Mouse (Mus musculus) frontal cortex, postnatal 25 days (tissue): Measurements from ENCODE around the gene Fbxl15.

ENCODE experiments used
- DNase-seq, 2 experiments: peaks; one replicate each; pipeline ENCODE4 v3.0.0; 2022; ENCODE audit warnings: low spot score in 2 of 2

The Fbxl15 gene

DNA sequence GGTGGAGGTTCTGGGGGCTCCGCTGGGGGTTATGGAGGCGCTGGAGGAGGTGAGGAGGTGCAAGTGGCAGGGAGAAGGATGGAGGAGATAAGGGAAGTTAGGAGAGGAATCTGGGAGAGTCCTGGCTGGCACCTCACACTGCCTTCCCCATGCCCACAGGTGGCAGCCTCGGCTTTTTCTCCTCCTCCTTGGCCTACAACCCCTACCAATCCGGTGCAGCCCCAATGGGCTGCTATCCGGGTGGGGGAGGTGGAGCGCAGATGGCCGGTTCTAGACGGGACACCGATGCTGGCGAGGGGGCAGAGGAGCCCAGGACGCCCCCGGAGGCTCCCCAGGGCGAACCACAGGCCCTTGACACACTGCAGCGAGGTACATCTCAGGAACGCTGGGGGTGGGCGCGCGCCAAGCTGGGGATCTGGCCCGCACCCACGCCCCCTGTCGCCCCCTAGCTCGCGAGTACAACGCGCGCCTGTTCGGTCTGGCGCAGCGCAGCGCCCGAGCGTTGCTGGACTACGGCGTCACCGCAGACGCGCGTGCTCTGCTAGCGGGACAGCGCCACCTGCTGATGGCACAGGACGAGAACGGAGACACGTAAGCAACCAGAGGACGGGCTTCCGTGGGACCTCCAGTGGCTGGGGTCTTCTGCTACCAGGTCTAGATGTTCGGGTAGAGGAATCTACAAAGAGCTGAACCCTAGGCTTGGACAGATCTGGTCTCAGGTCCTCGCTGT, 19.1 kb upstream of the Fbxl15 start:
- peak; percentile 80 to 86 for DNase-seq

DNA sequence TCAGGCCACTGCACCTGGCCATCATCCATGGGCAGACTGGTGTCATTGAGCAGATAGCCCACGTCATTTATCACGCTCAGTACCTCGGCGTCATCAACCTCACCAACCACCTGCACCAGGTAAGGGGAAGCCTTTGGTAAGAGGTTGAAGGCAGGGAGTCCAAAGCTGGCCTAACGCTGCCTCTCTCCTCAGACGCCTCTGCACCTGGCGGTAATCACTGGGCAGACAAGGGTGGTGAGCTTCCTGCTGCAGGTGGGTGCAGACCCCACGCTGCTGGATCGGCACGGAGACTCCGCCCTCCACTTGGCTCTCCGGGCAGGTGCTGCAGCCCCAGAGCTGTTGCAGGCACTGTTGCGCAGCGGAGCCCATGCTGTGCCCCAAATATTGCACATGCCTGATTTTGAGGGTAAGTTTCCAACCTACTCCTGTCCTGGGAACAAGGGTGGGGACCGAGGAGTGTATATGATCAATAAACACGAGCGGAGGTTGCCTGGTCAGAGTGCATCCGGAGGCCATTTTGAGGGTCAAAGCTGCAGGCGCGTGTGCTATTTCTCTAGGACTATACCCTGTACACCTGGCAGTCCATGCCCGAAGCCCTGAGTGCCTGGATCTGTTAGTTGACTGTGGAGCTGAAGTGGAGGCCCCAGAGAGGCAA, 18.2 kb upstream of the Fbxl15 start:
- DNase-seq, result no peak

DNA sequence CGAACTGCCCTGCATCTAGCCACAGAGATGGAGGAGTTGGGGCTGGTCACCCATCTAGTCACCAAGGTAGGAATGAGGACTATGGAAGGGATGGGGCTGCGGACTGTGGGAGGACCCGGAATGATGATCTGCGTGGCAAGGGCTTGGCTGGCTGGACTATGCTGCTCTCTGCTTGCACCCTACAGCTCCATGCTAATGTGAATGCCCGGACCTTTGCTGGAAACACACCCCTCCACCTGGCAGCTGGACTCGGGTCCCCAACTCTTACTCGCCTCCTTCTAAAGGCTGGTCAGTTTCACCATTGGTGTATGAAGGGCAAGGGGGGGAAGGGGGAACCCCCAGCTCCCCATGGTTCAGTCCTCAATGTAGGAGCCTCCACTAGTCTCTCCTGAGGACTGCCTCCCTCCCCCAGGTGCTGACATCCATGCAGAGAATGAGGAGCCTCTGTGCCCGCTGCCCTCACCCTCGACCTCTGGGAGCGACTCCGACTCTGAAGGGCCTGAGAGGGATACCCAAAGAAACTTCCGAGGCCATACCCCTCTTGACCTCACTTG, 17.6 kb upstream of the Fbxl15 start:
- no peak for DNase-seq

DNA sequence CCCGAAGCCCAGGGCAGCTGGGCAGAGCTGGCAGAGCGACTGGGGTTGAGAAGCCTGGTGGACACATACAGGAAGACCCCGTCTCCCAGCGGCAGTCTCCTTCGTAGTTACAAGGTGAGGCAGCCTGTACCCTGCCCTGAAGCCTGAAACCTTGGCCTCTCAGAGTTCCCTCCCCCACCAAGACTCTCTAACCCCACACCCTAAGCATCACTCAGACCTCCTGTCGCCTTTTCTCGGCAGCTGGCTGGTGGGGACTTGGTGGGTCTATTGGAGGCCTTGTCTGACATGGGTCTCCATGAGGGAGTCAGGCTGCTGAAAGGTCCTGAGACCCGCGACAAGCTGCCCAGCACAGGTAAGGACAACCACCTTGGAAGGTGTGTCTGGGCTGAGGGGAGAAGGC, 16.6 kb upstream of the Fbxl15 start:
- no peak for DNase-seq

DNA sequence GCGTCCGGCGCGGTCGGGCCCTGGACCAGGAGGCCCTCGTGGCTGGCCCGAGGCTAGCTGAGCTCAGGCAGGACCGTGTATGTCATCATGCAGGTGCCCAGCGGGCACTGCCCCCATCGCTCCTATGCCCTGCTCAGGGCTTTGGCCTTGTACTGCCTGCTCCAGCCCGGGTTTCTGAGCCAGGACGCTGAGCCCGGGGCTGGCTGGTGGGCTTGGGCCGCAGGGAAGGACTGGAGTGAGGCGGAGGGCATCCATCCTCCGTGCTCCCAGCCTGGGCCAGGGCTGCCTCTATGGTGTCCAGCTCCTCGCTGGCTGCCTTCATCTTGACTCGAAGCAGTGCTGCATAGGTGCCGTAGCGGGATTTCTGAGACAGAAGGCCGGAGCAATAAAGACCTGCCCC, 15.4 kb upstream of the Fbxl15 start:
- peak in 1 of 2 experiments; percentile 5 for DNase-seq

DNA sequence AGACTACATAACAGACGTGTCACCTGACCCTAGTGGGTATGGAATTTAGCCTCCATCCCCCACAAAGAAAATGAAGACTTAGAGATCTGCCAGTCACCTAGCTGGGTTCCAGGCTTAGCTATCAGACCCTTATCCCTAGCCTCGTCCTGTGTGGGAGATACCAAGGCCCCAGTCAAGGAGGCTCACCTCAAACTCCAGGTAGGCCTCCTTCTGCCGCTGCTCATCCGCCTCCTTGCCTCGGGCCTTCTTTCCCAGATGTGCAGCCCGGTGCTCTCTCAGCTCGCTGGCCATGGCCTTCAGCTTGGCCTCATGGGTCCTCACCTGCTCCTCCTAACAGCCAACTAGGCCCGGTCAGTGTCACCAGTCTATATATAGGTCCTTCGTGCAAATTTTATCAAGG, 14.9 kb upstream of the Fbxl15 start:
- peak in 1 of 2 experiments; percentile 2 for DNase-seq

DNA sequence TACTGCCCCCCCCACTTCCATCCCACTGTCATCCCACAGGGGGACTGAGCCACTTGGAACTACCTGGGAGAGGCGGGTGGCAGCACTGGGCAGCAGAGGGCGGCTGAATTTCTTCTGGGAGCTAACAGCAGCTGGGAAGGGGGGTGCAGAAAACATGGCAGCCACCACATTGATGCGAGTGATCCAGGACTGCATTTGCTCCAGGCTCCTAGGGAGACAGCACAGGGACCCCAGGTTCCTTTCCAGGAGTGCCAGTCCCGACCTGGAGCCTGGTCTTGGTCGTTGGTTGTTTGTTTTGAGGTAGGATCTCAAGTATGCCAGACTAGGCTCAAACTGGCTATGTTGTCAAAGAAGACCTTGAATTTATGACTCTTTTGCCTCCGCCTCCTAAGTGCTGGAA, 14.4 kb upstream of the Fbxl15 start:
- no peak for DNase-seq

DNA sequence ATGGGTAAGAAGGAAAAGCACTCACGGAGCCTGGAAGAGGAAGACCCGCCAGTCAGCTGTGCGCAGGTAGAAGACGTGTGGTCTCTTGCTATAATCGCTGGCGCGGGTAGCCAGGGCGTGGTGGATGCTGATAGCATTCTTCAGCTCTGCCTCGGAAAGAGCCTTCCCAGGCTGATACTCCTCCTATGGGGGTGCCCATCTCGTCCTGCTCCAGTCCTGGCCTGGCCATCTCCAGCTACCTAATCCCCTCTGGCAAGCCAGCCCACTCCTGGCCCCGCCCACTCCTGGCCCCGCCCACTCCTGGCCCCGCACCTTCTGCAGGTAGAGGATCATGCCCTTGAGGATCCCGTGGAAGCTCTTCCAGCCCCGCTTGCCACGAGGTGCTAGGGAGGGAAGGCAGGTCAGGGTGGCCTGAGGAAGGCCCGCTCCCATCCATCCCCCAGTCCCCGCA, 13.8 kb upstream of the Fbxl15 start:
- DNase-seq, result peak in 1 of 2 experiments; percentile 2

DNA sequence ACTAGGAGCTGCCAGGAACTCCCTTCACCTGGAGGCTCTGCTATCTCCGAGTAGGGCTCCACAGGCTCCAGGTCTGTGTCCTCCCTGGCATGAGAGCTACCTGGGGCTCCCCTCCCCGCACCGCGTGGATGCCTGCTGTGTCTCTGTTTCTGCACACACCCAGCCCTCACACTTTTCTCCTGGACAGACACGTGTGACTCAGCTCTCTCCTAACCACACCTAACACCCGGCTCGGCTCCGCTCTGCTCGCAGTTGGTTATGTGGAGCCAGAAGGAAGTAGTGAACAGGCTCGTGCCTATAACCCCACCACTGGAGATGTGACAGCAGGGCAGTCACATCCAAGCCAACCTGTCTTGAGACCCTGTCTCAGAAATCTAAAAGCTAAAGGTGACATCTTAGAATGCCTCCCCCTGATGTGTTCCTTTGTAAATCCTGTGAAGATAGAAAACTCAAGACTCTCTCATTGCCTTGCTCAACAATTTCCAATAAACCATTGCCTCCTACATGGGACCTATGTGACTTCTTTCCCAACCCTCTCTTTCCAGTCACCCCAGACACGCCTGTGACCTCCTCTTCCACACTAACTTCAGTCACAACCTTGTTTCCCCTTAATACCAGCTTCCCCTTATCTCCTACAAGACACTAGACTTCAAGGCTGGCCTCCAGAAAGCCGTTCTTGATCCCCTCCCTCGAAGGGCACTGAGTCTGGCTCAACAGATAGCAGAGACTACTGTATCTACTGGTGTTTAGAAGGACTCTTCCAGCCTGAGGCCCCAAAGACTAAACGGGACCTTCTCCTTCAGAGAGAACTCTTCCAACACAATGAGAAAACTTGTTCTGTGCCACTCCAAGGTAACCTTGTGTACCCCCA, 12.9 kb upstream of the Fbxl15 start:
- peak; percentile 2 to 5 for DNase-seq

DNA sequence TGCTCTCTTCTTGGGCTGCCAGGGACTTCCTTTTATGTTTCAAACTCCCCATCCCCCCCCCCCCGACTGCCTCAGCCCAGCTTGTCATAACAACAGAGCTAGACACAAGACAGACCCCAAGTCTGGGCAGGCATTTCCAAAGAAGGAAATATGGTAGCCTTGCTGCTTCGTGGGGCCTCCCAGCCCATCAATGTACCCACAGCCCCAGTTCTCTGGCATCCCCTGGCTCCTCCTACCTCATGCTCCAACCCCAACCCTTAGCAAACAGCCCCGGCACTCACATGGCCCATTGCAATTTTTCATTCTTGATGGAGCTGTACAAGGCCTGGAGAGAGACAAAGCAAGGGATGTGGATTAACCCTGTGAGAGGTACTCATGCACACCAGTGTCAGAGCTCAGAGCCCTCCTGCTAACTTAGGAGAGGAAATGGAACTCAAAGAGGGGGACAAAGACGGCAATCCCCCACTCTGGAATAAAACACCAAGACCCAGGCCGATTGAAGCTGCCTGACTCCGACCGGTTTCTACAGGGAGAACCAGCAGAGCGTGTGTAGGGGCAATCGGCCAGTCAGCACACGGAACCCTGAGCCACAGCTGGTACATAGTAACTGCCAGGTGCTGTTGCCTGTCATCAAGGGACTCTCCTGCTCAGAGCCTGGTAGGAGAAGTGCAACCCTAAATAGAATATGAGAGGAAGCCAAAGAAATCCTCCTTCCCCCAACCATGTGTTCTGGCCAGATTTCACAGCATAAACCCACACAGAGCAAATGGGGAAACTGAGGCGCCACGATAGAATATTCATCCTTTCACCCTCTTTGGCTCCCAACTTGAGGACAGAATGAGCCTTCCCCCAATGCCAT, 12.0 kb upstream of the Fbxl15 start:
- peak in 1 of 2 experiments; percentile 10 for DNase-seq

DNA sequence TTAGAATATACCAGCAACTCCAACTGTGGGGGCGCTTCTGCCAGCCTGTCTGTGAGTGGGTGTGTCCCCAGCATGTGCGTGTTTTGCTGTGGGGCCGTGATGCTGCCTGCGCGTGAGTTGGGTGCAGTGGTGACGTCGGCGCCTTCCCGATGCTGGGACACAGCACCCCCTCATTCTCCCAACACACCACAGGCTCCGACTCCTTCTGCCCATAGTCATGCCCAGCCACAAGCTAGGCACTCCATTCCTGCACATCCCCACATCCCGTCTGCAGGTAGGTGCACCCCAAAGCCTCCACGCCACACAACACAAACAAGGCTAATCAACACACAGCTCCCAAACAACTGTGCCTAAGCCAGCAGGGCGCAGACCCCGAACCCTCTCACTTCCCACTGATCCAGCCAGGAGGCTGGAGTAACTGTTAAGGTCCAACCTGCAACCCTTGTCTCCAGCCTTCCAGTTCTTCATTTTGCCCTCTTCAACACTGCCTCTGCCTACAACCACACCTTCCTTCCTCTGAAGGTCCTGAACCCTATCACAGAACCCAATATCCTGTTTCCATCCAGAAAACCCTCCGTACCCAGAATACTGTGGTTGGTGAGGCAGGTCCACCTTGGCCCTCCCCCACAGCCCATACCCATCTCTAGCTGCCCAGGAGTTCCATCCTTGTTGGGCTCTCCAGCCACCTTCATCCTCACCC, 11.0 kb upstream of the Fbxl15 start:
- DNase-seq, result peak; percentile 53 to 61

DNA sequence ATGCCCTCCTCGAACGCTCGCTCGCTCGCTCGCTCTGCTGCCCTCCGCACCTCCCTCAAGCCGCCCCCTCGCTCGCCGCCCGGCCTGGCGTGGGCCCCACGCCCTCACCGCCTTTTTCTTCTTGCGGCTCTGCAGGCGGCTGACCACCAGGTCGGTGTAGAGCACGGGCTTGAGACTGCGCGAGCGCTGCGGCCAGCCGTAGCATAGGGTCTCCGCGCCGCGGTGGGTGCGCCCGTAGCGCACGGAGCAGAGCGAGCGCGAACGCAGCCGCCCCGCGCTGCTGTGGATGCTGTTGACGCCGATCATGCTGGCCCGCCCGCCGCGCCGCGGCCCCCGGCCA, 10.5 kb upstream of the Fbxl15 start:
- peak in 1 of 2 experiments; percentile 4 for DNase-seq

DNA sequence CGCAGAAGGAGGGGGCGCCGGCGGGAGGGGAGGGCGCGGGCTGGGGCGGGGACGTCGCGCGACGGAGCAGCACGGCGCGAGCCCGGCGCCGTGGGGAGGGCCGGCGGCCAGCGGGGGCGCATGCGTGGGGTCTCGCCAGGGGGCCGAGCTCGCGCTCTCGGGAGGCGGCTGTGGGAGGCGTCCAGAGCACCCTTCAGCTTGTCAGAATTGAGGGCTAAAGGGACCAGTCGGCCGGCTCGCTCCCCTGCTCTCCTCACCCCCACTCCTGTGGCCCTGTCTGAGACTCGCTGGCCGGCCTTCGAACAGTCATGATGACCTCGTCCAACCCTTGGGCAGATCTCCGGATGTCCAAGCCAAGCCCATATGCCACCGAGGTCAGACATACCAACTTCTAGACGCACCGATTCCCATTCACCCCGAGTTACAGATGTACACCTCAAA, 9.9 kb upstream of the Fbxl15 start:
- peak; percentile 29 to 43 for DNase-seq

DNA sequence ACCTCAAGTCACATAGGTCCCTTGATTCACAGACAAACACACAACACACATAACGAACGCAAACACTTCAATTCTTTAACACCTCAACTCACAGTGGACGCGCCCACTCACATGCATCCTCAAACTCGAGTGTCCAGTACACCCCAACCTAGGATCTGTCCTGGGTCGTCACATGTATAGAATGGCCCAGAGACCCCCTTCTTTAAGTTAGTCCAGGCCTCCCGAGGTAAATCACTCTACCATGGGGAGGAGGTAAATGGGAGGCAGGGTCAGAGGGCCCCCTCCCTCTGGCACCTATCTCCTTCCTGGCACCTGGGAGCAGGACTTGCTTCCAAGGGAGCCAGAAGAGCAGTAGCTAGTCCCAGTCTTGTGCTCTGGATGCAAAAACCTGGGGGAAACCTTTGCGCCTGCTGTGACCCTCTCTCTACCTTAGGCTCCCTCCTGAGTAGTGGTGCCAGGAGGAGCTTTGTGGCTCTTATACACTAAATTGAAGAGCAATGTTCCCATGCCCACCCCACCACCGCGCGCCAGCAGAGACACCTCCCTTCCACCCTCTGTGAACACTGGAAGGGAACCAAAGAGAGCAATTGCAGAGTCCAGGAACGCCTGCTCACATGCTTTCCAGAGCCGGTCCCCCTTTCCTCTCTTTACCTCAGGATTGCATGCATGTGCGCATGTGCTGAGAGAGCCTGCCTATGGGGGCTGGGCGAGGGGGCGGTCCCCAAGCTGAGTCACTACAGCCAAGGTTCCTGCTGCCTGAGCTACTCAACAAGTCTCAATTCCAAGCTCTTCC, 9.2 kb upstream of the Fbxl15 start:
- peak; percentile 82 to 87 for DNase-seq

DNA sequence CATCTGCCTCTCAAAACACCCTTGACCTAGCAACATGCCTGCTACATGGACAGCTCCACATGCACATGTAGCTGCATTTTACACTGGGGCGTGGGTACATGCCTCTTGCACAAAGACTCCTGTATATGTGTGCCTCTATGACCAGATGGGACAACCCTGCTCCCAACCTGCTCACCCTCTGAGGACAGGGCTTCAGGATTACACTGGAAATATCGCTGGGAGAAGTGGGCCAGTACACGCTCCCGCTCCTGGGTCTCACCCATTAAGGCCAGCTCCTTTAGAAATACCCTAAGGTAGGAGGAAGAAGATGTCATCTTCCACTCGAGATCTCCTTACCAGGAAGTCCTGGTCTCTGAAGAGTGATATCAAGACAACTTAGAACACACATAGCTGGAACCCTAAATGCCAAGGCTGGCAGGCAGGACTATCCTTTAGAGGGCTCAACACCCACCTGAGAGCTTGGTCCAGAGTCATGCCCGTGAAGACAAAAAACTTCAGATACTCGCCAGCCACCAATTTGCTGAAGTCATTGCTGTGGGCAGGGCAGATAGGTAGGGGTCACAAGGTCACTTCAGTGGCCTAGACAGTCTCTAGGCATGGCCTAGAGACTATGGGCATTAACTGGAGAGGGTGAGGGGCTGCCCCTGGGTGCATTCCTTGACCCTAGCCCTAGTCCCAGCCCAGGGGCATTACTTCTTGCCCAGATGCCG, 7.8 kb upstream of the Fbxl15 start:
- DNase-seq, result peak in 1 of 2 experiments; percentile 2

DNA sequence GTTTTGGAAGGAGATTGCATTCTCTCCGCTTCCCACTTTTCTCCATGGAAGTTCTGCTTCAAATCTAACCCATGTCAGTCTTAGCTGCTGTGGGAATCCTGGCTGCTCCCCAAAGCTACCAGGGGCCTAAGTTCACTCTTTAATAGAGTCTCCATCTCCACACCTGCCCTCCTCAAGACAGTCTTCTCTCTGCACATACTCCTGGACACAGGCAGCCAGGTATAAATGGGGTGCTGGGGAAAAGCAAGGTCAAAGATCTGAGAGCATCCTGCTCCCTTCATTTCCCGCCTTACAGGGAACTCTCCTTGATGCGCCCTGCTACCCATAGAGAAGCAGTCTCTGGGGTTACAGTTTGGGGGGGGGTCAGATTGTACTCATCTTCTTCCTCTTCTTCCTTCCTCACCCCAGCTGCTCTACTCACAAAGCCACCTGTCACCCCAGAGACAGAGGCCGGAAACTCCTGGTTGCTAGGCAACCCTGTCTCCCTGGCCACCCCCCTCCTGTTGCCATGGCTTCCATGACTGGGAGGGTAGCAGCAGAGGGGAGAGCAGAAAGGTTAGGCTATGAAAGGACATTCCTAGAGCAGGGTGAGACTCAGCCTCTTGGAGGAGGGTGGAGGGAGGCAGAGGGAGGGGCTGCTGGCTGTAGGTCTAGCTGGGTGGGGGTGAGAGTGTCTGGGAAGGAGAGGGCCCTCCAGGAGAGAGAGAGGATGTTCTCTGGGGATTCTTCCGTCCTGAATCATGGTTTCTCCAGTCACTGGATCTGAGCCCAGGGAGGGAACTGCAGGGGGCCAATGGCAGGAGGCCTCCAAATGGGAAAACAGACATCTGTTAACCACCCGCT, 6.7 kb upstream of the Fbxl15 start:
- peak in 1 of 2 experiments; percentile 13 for DNase-seq

DNA sequence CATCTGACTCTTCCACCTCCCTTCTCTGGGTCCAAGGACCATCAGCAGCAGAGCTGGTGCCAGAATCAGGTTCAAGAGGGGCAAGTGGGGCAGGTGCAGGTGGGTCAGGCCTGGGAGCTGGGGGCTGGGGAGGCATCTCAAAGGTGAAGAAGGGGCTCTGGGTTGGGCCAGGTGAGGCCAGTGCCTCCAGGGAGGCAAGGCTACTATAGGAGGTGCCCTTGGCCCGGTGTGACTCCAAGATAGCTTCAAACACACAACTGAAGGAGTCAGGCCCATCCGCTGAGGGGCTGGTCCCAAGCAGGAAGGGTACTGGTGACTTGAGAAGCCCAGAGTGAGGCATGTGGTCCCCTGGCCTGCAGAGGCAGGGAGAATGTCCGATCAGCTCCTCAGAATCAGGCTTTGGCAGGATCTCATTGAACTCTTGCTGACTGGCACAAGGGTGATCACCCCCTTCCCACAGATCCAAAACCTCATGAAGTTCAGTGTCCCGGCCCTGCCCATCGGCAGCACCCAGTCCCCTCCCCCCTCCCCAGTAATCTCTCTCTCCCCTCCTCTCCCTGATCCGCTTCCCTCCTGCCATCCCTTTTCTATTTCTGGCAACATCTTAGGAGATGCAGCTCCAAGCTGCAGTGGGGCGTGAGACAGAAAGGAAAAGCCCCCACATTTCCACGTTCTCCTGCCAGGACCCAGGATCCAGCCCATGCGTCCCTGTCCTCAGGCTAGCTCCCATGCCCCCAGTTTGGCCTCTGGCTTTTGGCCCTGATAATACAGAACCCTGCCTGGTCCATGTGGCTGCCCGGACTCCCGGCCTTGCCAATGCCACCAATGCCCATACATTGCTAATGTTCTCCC, 5.6 kb upstream of the Fbxl15 start:
- peak in 1 of 2 experiments; percentile 4 for DNase-seq
